Mouse (Mus musculus) heart, adult 2 months (tissue): ENCODE measurements around the gene Gm43064.

Source experiments
- CTCF ChIP-seq: fragments of 200-600 bp; IDR thresholded peaks from 2 replicates; pipeline ENCODE4 v1.8.1; 2022; ENCODE audit warnings: antibody characterized with exemption, mild to moderate bottlenecking, moderate library complexity
- EP300 ChIP-seq: fragments of 200-500 bp; IDR thresholded peaks from 2 replicates; pipeline ENCODE4 v1.6.1; 2011; ENCODE audit warnings: low read depth, low read length, control low read depth; ENCODE audit not compliant: insufficient read depth

GRCm38 (mm10) chr3:103796389-103796788, 13.0 kb upstream of the Gm43064 start:
- TF ChIP-seq CTCF (no peak), EP300 (no peak)
